8 mouse cellular contexts compared by ENCODE assay signal in genomic region chr8:122666827-122667226, GRCm38 (mm10). TPM values are rescaled to one million over a fixed set of nuclear protein-coding genes. Genes with fewer than 3 reads are reported as not detected.
DNase-seq lines count a peak whose midpoint lies in the region; ATAC-seq and TF ChIP-seq lines count a peak whose summit lies in the region.

No protein-coding gene starts in this region.

- peak overlapping the region; percentile 13; the same call in 1 of the 2 replicates for H3K27ac ChIP-seq in cerebellum, adult 2 months (ENCODE audit: insufficient read depth, low read length)
- H3K27ac ChIP-seq in spleen, adult 2 months (ENCODE audit: insufficient read depth, low read length): peak overlapping the region; percentile 43

- H3K27me3 ChIP-seq in cerebellum, adult 2 months (ENCODE audit: control insufficient read depth, insufficient read depth, low read length): no peaks in the 10 kb centered on the region
- no peaks in the 10 kb centered on the region for H3K27me3 ChIP-seq in spleen, adult 2 months (ENCODE audit: control insufficient read depth, insufficient read depth, low read length)

- no peak for DNase-seq in cerebellum, adult 2 months
- no peak for DNase-seq in cerebellum, postnatal 14 days
- peak; percentile 22 to 36 for DNase-seq in spleen, adult 2 months (ENCODE audit: low read depth in 1 of 2, low spot score in 2 of 2)
- DNase-seq in spleen, postnatal 14 days (ENCODE audit: low spot score in 2 of 2): no peak
- peak; percentile 64 to 73 for DNase-seq in layer of hippocampus, adult 8-10 months (ENCODE audit: low spot score in 2 of 2)
- DNase-seq in thymus, postnatal 36 days: peak; percentile 62 to 76
- DNase-seq in cerebellum, adult 18-20 months: no peak

- no peak for TF ChIP-seq POLR2A in cerebellum, adult 2 months (IDR thresholded peaks at IDR 0.05; ENCODE audit: borderline replicate concordance, insufficient read depth, low read length)
- TF ChIP-seq POLR2A in spleen, adult 2 months (IDR thresholded peaks at IDR 0.05; ENCODE audit: low read depth, low read length): no peak

- no peak for TF ChIP-seq CTCF in cerebellum, adult 2 months (IDR thresholded peaks at IDR 0.05; ENCODE audit: borderline replicate concordance, insufficient read depth, low read depth, low read length)
- no peak for TF ChIP-seq CTCF in spleen, adult 2 months (IDR thresholded peaks at IDR 0.05; ENCODE audit: extremely low read depth, insufficient read depth, insufficient read length, insufficient replicate concordance)

- H3K36me3 ChIP-seq in spleen, adult 2 months (ENCODE audit: control insufficient read depth, insufficient read depth, low read length): no peaks in the 10 kb centered on the region; the same call in 1 of the 2 replicates

- ATAC-seq in megakaryocyte-erythroid progenitor cell, adult 5-6 weeks (replicated peaks; ENCODE audit: low FRiP score, low TSS enrichment, poor library complexity, severe bottlenecking): peak; percentile 17

- peaks cover 86% of the 10 kb centered on the region for H3K4me1 ChIP-seq in cerebellum, adult 2 months (ENCODE audit: control insufficient read depth, insufficient read depth, low read length)
- peaks cover 22% of the 10 kb centered on the region; the same call in 1 of the 2 replicates for H3K4me1 ChIP-seq in spleen, adult 2 months (ENCODE audit: control insufficient read depth, insufficient read depth, insufficient read length)

- H3K4me3 ChIP-seq in cerebellum, adult 2 months (replicated peaks; ENCODE audit: insufficient read depth, low read depth, low read length): no peak overlapping the region
- no peak overlapping the region for H3K4me3 ChIP-seq in spleen, adult 2 months (ENCODE audit: extremely low read depth, insufficient read depth, insufficient read length)

- 35% methylated on average over 12 of the region's 12 CpGs for WGBS in cerebellum, adult 2 months
- WGBS in spleen, adult 2 months: 14% methylated on average over 12 of the region's 12 CpGs

RNA-seq across cellular contexts. Expression of gene Cbfa2t3, which starts 32.1 kb away (rescaled TPM):
- 17.7 and 21.6 TPM in 2 replicates for polyA plus RNA-seq in cerebellum, adult 2 months (2012; rRNA removed)
- 38.3 and 40.2 TPM in 2 replicates for polyA plus RNA-seq in spleen, adult 2 months (2012; rRNA removed)
- 10 to 100 TPM; 30.0 to 39.0 (median 37.0) TPM for total RNA-seq in layer of hippocampus, adult 8-10 months (2022)
- 78.3 and 79.6 TPM in 2 replicates for total RNA-seq in megakaryocyte-erythroid progenitor cell, adult 5-6 weeks (2014; fragmentation: Nextera tagmentation)
- total RNA-seq in megakaryocyte-erythroid progenitor cell, adult 5-6 weeks (2017): 7.8 and 15.4 TPM in 2 replicates

RNA-seq across cellular contexts. Expression of gene Pabpn1l, which starts 44.3 kb away (rescaled TPM):
- not detected in 2 replicates for polyA plus RNA-seq in cerebellum, adult 2 months (2012; rRNA removed)
- 0.13 TPM in 1 of 2 replicates, not detected in the other for polyA plus RNA-seq in spleen, adult 2 months (2012; rRNA removed)
- total RNA-seq in layer of hippocampus, adult 8-10 months (2022): not detected
- total RNA-seq in megakaryocyte-erythroid progenitor cell, adult 5-6 weeks (2014; fragmentation: Nextera tagmentation): not detected in 2 replicates
- not detected in 2 replicates for total RNA-seq in megakaryocyte-erythroid progenitor cell, adult 5-6 weeks (2017)

RNA-seq across cellular contexts. Expression of gene Trappc2l, which starts 55.4 kb away (rescaled TPM):
- polyA plus RNA-seq in cerebellum, adult 2 months (2012; rRNA removed): 199 and 206 TPM in 2 replicates
- polyA plus RNA-seq in spleen, adult 2 months (2012; rRNA removed): 101 and 133 TPM in 2 replicates
- total RNA-seq in layer of hippocampus, adult 8-10 months (2022): 10 to 100 TPM; 72.6 to 90.6 (median 75.3) TPM
- total RNA-seq in megakaryocyte-erythroid progenitor cell, adult 5-6 weeks (2014; fragmentation: Nextera tagmentation): 24.4 and 27.7 TPM in 2 replicates
- total RNA-seq in megakaryocyte-erythroid progenitor cell, adult 5-6 weeks (2017): 10.2 and 19.6 TPM in 2 replicates

RNA-seq across cellular contexts. Expression of gene Galns, which starts 55.6 kb away (rescaled TPM):
- polyA plus RNA-seq in cerebellum, adult 2 months (2012; rRNA removed): 8.5 and 8.7 TPM in 2 replicates
- polyA plus RNA-seq in spleen, adult 2 months (2012; rRNA removed): 13.1 and 16.4 TPM in 2 replicates
- total RNA-seq in layer of hippocampus, adult 8-10 months (2022): 10 to 100 TPM in 2 of 4 experiments, 1 to 10 TPM in 2; 8.0 to 16.5 (median 11.9) TPM
- total RNA-seq in megakaryocyte-erythroid progenitor cell, adult 5-6 weeks (2014; fragmentation: Nextera tagmentation): 21.7 and 31.5 TPM in 2 replicates
- 3.8 and 8.2 TPM in 2 replicates for total RNA-seq in megakaryocyte-erythroid progenitor cell, adult 5-6 weeks (2017)

Comparison
In these comparisons a context has a peak if more than half of its experiments do, and no peak if none do; other contexts are left out.
1. DNase-seq: peak in spleen, adult 2 months (2 of 2), layer of hippocampus, adult 8-10 months (2 of 2) and thymus, postnatal 36 days (2 of 2); none in cerebellum, adult 2 months (0 of 2), cerebellum, postnatal 14 days (0 of 2), spleen, postnatal 14 days (0 of 2) and cerebellum, adult 18-20 months (0 of 2).